Comparison of ENCODE assay signal across 8 mouse cellular contexts in the genomic region with DNA sequence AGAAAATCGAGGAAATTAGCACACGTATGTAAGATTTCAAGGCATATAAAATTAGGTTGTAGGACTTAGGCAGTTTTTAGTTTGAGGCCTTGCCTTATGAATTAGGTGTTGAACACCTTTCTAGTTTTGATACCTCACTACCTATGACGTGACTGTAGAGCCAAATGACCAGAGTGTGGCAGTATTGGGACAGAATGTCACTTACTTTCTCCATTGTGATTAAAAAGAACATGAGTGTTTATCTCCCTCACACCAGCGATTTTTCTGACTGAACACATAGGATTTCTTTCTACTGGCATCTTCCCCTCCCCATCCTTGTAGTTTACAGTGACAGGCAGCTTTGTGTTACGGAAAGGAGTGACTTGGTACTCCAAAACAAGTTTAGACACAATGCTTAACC. TPM values are rescaled to one million over a fixed set of nuclear protein-coding genes. Genes with fewer than 3 reads are reported as not detected.
DNase-seq lines count a peak whose midpoint lies in the region; ATAC-seq lines count a peak whose summit lies in the region.

No protein-coding gene starts in this region.

- H3K27me3 ChIP-seq in heart, embryonic 14.5 days (ENCODE audit: control insufficient read depth, insufficient read depth, low read length), result no peaks in the 10 kb centered on the region
- H3K27me3 ChIP-seq in lung, embryonic 16.5 days (ENCODE audit: control insufficient read depth, insufficient read depth, low read depth, low read length), result no peaks in the 10 kb centered on the region

- H3K4me3 ChIP-seq in heart, embryonic 14.5 days (ENCODE audit: control insufficient read depth in 1 of 2, insufficient read depth in 1 of 2, low read depth in 1 of 2, low read length in 2 of 2), result no peak overlapping the region; a peak in 1 of 4 replicates
- H3K4me3 ChIP-seq in lung, embryonic 16.5 days (ENCODE audit: low read length), result no peak overlapping the region

- no peaks in the 10 kb centered on the region for H3K9me3 ChIP-seq in heart, embryonic 14.5 days (ENCODE audit: control insufficient read depth, low read length)
- no peaks in the 10 kb centered on the region for H3K9me3 ChIP-seq in lung, embryonic 16.5 days (ENCODE audit: control insufficient read depth, low read length)

- H3K4me2 ChIP-seq in heart, embryonic 14.5 days (ENCODE audit: low read length), result peak overlapping the region; percentile 46
- H3K4me2 ChIP-seq in lung, embryonic 16.5 days (ENCODE audit: low read depth, low read length), result no peak overlapping the region

- no peaks in the 10 kb centered on the region for H3K4me1 ChIP-seq in heart, embryonic 14.5 days (ENCODE audit: control insufficient read depth in 2 of 2, insufficient read depth in 2 of 2, low read length in 2 of 2)
- H3K4me1 ChIP-seq in lung, embryonic 16.5 days (replicated peaks; ENCODE audit: control insufficient read depth, insufficient read depth, low read length), result peaks cover 2% of the 10 kb centered on the region; the same call in 1 of the 2 replicates

- no peak overlapping the region for H3K9ac ChIP-seq in heart, embryonic 14.5 days (ENCODE audit: low read length)
- H3K9ac ChIP-seq in lung, embryonic 16.5 days (ENCODE audit: low read length), result 0 out of 2 replicates have a peak overlapping the region, but pooled peaks have one; percentile 19

- peak; percentile 12 for DNase-seq in gastrocnemius, adult 18-20 months (ENCODE audit: low spot score)
- no peak for DNase-seq in gastrocnemius, postnatal 14 days
- DNase-seq in thymus, postnatal 4 days, result peak; percentile 12
- no peak for DNase-seq in thymus, postnatal 10 days (ENCODE audit: low spot score in 2 of 2)
- DNase-seq in urinary bladder, adult 18-20 months (ENCODE audit: low spot score in 2 of 2), result no peak
- no peak for DNase-seq in ovary, postnatal 10 days (ENCODE audit: low spot score)

- no peak for ATAC-seq in heart, embryonic 14.5 days (ENCODE audit: insufficient number of reproducible peaks, insufficient read depth, low FRiP score, low read depth)
- peak; percentile 38; the same call in 1 of the 2 replicates for ATAC-seq in lung, embryonic 16.5 days (ENCODE audit: low read depth)

- H3K36me3 ChIP-seq in heart, embryonic 14.5 days (ENCODE audit: control insufficient read depth, insufficient read depth, low read length), result peaks cover 14% of the 10 kb centered on the region; the same call in 1 of the 2 replicates
- H3K36me3 ChIP-seq in lung, embryonic 16.5 days (ENCODE audit: control insufficient read depth, insufficient read depth, low read length), result no peaks in the 10 kb centered on the region

- intact Hi-C loops in gastrocnemius, postnatal 14 days (cut with DNase I; ENCODE audit: low total_unique reads), result no loop called here

- 34% methylated on average over 5 of the region's 5 CpGs for WGBS in heart, embryonic 14.5 days
- WGBS in lung, embryonic 16.5 days, result 37% methylated on average over 5 of the region's 5 CpGs

- no peak overlapping the region for H3K27ac ChIP-seq in heart, embryonic 14.5 days (replicated peaks in 1 of 2; ENCODE audit: control insufficient read depth in 1 of 2, insufficient read depth in 1 of 2, low read depth in 2 of 2, low read length in 2 of 2)
- H3K27ac ChIP-seq in lung, embryonic 16.5 days (ENCODE audit: low read length), result no peak overlapping the region

RNA-seq across cellular contexts. Expression of gene Ndfip2, which starts 55.5 kb away (rescaled TPM):
- 10 to 100 TPM; 11.8 to 12.6 TPM for total RNA-seq in gastrocnemius, adult 18-20 months (2021)
- total RNA-seq in gastrocnemius, postnatal 14 days (2021), result 10 to 100 TPM; 12.7 to 16.1 TPM
- polyA plus RNA-seq in heart, embryonic 14.5 days (2014; fragmentation: Nextera tagmentation; extraction: Ambion mirVana), result 60.2 and 61.2 TPM in 2 replicates
- polyA plus RNA-seq in lung, embryonic 16.5 days (2015; fragmentation: Nextera tagmentation; extraction: Ambion mirVana), result 58.2 and 60.1 TPM in 2 replicates

Comparison
In these comparisons a context has a peak if more than half of its experiments do, and no peak if none do; other contexts are left out.
1. DNase-seq: peak in gastrocnemius, adult 18-20 months (single experiment) and thymus, postnatal 4 days (single experiment); none in gastrocnemius, postnatal 14 days (single experiment), thymus, postnatal 10 days (0 of 2), urinary bladder, adult 18-20 months (0 of 2) and ovary, postnatal 10 days (single experiment).